Mouse (Mus musculus) heart, postnatal 14 days (tissue): ENCODE results near the gene Elk1. TPM values are rescaled to one million over a fixed set of nuclear protein-coding genes. Genes with fewer than 3 reads are reported as not detected.

Source experiments
- DNase-seq, 2 experiments: peaks; one replicate each; pipeline ENCODE4 v3.0.0; 2021 to 2022
- intact Hi-C: fragments of 180-260 bp; cut with DNase I; formaldehyde crosslinking; loops from one replicate; pipeline ENCODE4 v1.15.1; 2025
- long read RNA-seq, 2 experiments: library from polyadenylated mRNA; stranded (forward); transcript quantifications; one replicate each; pipeline ENCODE4 v2.0.0; 2021
- total RNA-seq, 2 experiments: library from RNA; stranded (reverse); gene quantifications; 2 replicates each; pipeline ENCODE4 v1.2.3; 2021

The Elk1 gene
- 10 to 100 TPM in 1 of 2 experiments, 1 to 10 TPM in 1; 9.1 to 10.1 TPM for total RNA-seq
- long read RNA-seq, experiment 1, partial matches to known transcripts, result 1 of 3 reads
- long read RNA-seq, experiment 1, other reads (novel, unspliced or antisense), result 1 of 3 reads
- long read RNA-seq, experiment 2, partial matches to known transcripts, result 1 of 2 reads
- long read RNA-seq, experiment 2, other reads (novel, unspliced or antisense), result 1 of 2 reads

DNA sequence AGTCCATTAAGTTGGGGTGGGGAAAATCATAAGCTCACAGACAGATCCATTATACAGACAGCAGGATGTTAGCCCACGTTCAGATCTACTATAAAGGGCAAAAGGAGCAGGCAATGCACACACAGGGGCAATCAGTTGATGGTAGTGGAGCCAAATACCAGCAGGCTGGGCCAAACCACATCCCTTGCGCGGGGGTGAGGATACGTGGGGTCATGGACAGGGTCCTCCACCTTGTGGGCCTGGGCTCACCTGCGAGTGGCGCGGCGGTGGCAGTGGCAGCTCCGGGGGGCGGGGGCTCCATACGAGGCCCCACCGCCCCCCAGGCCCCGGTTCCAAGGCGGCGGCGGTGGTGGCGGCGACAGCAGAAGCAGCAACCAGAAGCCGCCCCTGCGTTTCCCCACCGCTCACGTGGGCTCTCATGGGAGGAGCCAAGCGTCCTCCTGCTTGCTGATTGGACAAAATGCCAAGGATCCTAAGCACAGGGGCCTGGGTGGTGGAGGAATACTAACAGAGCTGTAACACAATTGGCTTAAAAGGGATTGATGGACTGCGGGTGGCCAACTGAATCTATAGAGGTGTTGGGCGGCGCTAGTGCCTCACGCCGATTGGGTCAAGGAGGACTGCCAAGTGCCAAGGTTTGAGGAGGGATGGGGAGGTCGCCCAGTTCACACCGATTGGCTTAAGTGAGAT lies at the start of gene Elk1:
Gene Elk1, minus strand, starts transcription at position 418 of the 690 bp plus-strand sequence.
- peak; percentile 76 to 81 for DNase-seq
- intact Hi-C loops, result loop anchor here (5.0 kb wide), 1 partner anchor 288 kb away; no protein-coding TSS in a partner anchor

DNA sequence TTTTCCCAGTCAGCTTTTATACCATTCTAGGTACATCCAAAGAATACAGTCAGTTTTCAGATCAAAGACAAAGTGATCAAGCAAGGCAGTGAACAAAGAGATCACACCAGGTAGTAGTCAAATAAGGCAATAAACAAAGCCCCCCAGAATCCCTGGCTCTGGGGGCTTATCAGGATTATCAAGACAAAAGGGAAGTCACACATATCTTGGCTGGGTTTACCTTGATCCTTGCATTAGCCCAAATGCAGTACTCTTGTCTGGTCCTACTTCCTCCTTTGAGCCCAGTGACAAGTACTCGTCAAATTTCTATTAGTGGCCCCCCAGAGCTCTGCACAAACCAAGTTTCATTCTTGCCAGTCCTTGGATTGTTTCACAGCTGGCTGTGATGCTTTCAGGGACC lies 30.5 kb upstream of the Elk1 start:
- no peak for DNase-seq
- intact Hi-C loops, result no loop called here

DNA sequence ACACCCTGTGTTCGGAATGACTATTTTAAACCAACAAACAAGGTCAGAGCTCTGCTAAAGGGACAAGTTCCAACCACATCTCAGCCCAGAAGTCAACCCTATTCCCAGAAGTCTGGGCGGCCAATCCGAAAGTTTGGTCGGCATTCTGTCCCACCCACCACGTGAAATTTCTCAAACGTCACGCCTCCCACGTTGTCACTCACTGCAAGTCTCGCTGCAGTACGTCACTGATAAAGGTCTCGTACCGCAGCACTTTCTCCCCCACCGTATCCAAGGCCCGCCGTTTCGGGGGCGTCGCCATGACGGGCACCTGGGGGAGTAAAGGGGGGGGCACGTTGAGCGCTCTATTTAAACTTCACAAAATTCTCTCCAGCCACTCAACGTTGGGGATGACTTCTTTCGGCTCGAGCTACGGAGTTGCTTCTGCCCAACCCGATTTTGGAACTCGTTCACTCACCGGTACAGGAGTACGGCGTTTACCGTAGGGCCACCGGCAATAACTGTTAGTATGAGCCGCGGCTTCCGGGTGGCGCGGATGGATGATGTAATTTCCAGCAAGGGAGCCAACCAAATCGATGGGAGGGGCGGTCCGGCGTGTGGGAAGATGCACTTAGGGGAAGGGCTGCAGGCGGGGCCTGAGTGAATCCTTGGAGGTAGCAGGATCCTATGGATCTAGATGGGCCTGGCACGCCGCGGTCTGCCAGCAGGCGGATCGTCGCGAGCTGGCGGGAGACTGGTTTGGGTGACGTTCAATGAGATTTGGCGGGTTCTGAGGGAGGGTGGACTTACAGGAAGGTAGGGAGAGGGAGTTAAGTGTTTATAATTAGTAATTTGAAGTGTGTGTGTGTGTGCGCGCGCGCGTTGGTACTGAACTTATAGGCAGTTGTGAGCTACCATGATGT lies 11.3 kb upstream of the Elk1 start, which contains the start of gene Uxt:
Gene Uxt, minus strand, starts transcription at position 541 of the 902 bp plus-strand sequence.
- DNase-seq, result peak; percentile 83 to 88
- intact Hi-C loops, result loop anchor here (5.0 kb wide), 1 partner anchor 101 kb away; the partner anchor contains the start of gene Zfp182

DNA sequence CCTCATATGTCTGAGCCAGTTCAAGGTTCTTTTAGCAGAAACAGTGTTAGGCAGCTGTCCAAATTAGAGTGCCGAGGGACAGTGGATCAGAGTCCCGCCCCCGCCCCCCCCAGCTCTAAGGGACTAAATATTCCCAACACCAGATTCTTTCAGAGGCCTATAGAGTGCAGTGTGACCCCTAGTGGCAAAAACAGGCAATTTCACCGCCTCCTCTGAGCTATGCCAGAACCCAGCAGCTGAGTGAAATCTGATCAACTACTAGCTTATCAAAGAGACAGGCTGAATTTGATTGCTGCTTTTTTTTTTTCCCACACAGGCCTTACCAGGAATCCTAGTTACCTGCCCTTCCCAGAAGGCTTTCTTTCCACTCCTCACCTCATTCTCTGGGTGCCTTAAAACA lies 4.4 kb downstream of the Elk1 start:
- peak; percentile 38 to 62 for DNase-seq
- intact Hi-C loops, result loop anchor here (2.0 to 5.0 kb wide), 2 partner anchors 99 to 117 kb away; no protein-coding TSS in a partner anchor

DNA sequence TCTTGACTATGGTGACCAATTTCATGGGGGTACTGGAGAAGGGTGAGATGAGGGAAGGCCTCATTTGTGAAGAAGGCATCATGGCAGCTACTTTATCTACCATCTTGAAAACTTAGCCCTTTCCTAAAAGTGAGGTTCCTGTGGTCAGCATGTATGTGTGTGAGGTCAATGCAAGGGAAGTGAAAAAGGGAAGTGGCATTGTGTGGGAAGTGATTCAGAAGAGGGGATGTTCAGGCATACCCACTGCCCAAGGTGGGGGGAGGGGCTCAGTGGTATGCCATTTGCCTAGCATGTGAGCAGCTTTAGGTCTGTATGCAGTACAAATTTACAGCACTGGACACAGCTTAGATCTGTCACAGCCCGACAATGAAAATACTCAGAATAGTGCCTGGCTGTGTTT lies 18.4 kb downstream of the Elk1 start:
- peak in 1 of 2 experiments; percentile 16 for DNase-seq
- intact Hi-C loops, result no loop called here

DNA sequence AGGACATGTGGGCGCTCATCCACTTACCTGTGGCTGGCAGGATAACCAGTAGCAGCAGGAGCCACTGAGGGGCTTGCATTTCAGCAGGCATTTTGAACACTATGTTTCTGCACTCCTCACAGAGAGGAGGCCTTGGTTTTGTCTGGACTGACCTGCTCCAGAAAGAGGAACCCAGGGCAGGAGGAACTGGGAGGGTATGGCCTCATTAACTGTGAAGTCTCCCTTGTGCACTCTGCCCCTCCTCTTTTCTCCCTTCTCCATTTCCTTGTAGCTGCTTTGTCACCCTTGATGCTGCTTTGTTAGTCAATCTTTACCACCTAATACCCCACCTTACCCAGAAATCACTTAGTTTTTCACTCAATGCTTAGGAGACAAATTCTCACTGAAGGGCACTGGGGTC lies 19.0 kb downstream of the Elk1 start, which contains the start of gene Cfp:
Gene Cfp, minus strand, starts transcription at position 192 of the 400 bp plus-strand sequence.
- DNase-seq, result no peak
- intact Hi-C loops, result no loop called here

DNA sequence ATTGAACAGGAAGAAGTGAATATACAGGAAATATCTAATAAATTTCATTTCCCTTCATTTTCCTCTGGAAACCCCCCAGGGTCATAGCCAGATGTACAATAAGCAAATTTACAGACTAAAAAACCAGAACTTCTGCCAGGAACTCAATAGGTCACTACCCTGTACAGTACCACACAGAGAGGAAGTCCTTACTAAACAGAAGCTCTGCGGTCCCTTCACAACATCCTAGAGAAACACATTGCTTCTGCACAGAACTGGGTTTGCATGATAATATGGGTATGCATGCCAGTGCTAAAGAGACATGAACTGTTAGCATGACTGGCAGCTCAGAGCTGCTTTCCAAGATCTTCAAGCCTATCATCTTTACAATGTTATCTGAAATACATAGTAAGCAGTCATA lies 20.5 kb downstream of the Elk1 start:
- intact Hi-C loops, result no loop called here
- no peak for DNase-seq

DNA sequence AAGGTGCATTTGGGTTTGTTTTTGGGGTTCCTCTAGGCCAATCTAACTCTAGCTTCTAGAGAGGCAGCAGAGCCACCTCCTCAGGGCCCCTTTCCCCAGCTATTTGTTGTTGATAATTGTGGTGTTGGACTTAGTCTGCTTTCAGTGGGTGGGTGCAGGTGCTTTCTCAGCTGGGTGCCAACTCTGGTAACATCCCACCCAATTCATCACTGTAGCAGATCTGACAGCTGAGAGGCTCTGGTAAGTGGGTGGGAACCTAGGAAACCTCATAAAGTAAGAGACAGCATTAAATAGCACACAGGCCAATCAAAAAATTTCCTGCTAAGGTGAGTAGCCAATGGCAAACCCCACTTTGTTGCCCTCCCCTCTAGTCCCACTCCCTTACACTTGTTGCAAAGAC lies 25.4 kb downstream of the Elk1 start:
- intact Hi-C loops, result no loop called here
- DNase-seq, result no peak

DNA sequence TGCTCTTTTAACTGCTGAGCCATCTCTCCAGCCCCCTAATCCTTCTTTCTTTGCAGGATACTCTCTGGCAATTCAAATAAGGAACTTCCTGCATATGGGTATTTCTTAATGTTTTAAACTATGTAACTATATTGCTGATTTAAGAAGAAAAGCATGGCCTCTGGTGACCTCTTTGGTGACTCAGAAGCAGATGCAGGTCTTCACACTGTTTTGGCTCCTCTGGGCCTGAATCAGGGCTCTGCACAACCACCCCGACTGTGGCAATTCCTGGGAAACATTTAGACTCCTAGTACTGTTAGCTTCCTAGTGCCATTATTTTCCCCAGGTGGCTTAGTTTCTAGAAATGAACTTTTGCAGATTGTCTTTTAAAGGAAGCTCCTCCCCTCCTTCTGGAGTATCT lies 26.9 kb downstream of the Elk1 start:
- intact Hi-C loops, result no loop called here
- DNase-seq, result no peak

DNA sequence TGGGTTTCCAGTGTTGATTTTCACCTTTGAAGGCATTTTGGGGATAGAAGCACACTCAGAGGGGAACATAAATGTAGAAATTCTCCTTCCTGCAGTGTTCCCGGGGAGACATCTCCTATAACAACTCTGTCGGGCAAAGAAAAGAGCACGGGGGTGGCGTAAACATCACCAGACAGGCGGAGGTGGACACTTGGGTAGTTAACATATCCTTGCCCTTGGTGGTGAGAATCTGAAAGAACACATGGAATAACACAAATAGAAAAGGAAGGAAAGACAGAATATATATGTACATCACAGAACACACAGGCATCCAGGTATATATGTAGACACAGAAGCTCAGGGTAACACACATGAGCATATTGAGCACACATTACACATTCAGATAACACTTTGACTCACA lies 29.0 kb downstream of the Elk1 start:
- DNase-seq, result no peak
- intact Hi-C loops, result no loop called here

DNA sequence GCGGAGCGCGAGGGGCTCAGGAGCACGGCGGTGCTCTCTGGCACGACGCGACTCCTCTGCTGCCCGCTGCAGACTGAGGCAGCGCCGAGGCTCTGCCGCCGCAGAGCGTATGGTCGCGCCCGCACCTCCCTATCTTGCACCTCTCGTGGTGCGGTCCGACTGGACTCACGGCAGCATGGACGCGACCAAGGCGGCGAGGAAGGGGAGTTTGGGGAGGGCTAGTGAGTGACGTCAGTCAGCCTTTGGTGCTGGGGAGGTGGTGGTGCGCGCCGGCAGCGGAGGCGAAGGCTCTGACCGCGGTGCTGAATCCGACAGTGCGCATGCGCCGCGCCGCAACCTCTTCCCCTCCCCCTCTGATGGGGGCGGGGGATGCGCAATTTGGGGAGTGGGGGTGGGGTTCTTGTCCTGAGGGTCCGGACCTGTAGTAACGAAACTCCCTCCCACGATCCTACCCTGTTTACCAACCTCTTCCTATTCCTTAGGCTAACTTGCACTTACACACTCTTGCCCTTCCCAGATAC lies 29.5 kb downstream of the Elk1 start, which contains the start of gene Syn1:
Gene Syn1, minus strand, starts transcription at position 161 of the 521 bp plus-strand sequence.
- peak; percentile 73 for DNase-seq
- intact Hi-C loops, result no loop called here

DNA sequence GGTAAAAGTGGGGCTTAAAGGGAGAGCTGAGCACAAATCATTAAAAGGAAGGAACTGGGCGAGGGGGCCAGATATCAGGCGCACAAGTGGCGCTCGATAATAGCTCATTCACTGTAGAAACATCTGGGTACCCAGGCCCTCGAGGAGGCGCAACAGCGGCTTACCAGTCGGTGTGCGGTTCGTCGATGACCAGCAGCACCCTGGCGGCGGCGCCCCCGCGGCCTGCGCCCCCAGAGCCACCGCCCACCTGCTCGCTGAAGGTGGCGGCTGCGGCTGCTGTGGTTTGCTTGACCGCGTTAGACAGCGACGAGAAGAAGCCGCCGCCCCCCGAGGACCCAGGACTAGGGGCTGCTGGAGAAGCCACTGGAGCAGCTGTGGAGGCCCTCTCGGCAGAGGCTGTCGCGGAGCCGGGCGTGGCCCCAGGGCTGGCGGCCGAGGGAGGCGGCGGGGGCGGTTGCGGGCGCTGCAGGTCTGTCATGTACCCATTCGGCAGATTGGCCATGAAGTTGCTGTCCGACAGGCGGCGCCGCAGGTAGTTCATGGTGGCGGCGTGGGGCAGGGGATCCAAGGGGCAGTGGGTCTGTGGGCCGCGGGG lies 30.1 kb downstream of the Elk1 start:
- intact Hi-C loops, result no loop called here
- DNase-seq, result no peak

DNA sequence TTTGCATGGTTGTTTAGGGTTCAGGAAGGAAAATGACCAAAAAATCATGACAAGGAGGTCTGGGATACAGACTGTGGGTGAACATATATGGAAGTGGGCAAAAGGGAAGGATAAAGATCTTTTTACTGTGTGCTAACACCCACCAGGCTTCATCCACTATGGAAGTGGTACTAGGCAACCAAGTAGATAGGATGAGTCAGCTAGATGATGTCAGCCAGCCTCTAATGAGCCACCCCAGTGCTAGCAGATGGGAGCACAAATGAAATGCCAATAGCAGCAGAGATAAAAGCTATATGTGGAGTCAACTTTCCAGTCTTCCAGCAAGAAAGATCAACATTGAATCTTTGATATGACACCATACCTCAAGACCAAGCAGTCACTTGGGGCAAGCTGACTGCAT lies 35.3 kb downstream of the Elk1 start:
- intact Hi-C loops, result no loop called here

DNA sequence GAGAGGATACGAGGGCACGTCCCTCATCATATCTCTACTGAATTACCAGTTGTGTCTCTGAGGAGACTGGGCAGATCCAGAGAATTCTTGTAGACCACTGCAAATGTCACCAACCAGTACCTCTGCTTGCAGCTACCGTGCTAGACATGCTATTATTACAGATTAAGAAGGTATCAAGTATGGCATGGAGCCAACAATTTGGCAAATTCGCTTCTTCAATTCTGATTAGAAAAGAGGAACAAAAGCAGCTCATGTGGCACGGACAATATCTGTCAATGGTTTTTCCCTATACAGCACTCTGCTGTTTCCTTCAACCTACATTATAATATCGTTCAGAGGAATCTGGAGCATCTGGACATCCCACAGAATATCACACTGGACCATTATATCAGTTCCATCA lies 36.7 kb downstream of the Elk1 start:
- DNase-seq, result no peak
- intact Hi-C loops, result no loop called here

More for the DNA sequence above, 35.3 kb downstream of the Elk1 start:
- no peak for DNase-seq

DNA sequence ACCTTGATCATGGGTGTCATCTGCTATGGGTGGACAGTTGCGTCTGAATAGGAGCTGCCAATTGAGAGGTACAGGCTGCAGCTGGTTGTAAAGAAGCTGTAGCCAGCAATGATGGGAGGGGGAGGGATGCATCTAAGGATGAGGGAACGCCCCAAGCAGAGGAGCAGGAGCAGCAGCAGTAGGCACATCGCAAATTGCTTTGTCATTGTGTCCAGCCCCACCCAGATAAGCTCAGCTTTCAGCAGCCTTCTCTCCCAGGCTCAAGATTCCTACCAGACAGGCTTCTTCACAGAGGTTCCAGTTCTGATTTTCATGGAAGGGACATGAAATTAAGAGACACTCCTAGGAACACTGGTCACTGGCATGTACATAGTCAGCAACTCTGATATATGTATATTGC lies 40.3 kb downstream of the Elk1 start:
- intact Hi-C loops, result no loop called here
- no peak for DNase-seq

Other genes with a start within 250 kb of the Elk1 start
- 1 to 10 TPM; 4.8 to 5.2 TPM for gene Usp11, start 246.7 kb downstream of the Elk1 start, total RNA-seq
- gene Araf, start 152.8 kb downstream of the Elk1 start, total RNA-seq, result 10 to 100 TPM; 84.5 to 88.6 TPM
- 1 to 10 TPM; 9.1 to 9.7 TPM for gene Timp1, start 80.4 kb downstream of the Elk1 start, total RNA-seq
- under 1 TPM; 0.32 to 0.45 TPM for gene Syn1, start 29.6 kb downstream of the Elk1 start, total RNA-seq
- 10 to 100 TPM; 12.4 to 13.0 TPM for gene Cfp, start 19.1 kb downstream of the Elk1 start, total RNA-seq
- gene Uxt, start 11.4 kb upstream of the Elk1 start, total RNA-seq, result 10 to 100 TPM; 27.5 to 34.1 TPM
- 1 to 10 TPM; 4.4 to 4.5 TPM for gene Zfp182, start 111.7 kb upstream of the Elk1 start, total RNA-seq
- not detected for gene Spaca5, start 117.8 kb upstream of the Elk1 start, total RNA-seq
- under 1 TPM; 0.32 to 0.65 TPM for gene Zfp300, start 138.9 kb upstream of the Elk1 start, total RNA-seq
- gene Ssxa1, start 165.2 kb upstream of the Elk1 start, total RNA-seq, result not detected
- not detected for gene Gm21876, start 225.0 kb upstream of the Elk1 start, total RNA-seq